Mouse (Mus musculus) cerebellum, postnatal 10 days (tissue): ENCODE data around the gene Tmem258.

Experiments
- DNase-seq, 2 experiments: peaks; one replicate each; pipeline ENCODE4 v3.0.0; 2021; ENCODE audit warnings: mixed read lengths in 2 of 2

The Tmem258 gene

DNA sequence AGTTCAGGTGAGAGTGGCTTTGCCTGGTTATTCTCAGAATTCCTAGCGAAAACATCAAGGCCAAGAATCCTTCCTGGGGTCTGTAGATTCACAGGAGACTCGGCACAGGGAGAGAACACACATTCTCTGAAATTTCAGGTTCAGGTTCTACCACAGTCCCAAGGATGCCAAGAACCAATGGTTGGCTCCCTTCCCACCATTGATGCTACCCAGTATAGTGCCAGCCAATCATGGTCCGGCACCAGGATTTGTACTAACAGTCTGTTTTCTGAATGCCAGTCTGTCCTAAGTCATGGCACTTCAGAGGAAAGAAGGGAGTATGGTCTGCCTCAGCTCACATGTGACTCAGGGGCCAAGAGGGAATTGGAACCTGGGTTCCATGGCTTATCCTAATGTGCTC is 17.9 kb upstream of the Tmem258 start:
- DNase-seq, result peak in 1 of 2 experiments; percentile 54

DNA sequence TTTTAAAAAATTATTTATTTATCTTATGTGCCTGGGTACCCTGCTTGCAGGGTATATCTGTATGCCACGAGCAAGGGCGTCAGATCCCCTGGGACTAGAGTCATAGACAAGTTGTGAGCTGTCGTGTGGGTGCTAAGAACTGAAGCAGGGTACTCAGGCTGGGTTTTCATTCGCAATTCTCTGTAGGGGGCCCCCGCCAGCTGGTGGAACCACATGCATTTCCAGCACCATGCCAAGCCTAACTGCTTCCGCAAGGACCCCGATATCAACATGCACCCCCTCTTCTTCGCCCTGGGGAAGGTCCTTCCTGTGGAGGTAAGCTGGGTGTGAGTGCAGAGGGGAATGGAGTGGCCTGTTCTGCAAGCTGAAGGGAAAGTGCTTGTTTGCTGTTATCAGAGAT is 17.2 kb upstream of the Tmem258 start:
- peak in 1 of 2 experiments; percentile 52 for DNase-seq

DNA sequence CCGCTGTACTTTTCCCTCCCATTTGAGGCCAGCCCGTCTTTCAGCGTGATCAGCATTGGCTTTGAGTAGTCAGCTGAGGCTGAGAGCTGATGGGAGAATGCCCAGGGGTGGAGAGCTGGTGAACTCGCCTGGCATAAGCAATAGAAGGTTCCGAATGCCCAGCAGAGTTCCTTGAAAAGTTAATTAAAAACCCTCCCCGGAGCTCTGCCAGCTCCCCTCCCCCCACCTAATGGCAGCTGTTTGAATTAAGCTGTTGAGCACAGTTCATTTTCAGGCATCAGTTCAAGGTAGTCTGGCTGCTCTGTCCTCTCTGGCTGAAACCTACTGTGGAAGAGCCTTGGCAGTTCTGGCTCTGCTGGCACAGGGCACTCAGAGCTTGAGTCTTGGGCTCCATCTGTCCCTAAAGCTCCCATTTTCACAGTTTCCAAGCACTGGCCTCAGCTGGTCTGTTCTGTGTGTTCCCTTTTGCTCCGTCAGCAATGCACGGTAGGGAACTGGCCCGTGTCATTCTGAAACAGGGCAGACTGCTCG is 15.5 kb upstream of the Tmem258 start:
- peak; percentile 94 to 95 for DNase-seq

DNA sequence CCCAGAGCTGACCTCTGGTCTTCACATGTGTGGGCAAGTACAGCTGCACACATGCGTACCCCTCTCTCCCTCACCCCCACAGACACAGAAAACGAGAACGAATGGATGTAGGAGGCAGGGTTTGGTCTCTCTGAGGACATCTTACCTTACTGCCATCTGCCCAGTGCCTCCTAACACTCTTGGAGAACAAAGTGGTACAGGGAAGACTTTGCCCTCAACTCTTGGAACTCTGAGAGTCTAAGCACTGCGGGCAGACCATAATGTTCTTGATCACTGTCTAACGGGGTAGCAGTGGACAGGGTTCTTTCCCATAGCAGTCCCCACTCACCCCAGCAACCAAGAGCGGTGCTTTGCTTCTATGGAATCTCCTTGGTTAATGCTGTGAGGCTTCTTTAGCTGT is 14.8 kb upstream of the Tmem258 start:
- no peak for DNase-seq

DNA sequence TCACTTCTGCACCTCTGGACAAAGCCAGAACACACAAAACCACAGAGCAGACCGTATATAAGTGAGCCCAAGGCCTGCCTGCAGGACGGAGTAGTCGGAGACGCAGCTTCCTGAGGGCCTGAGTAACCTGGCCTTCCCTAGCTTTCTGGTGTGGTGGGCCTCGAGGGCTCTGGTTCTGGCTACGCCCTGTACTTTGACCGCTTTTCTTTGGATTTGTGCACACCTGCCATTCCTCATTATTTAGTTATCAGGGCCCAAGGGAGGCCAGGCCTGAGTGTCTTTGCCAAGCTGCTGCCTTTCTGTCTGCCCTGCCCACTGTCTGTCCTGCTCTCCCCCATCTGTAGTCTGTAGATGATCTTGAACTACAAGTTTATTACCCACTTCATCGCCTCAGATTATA is 13.9 kb upstream of the Tmem258 start:
- DNase-seq, result no peak

DNA sequence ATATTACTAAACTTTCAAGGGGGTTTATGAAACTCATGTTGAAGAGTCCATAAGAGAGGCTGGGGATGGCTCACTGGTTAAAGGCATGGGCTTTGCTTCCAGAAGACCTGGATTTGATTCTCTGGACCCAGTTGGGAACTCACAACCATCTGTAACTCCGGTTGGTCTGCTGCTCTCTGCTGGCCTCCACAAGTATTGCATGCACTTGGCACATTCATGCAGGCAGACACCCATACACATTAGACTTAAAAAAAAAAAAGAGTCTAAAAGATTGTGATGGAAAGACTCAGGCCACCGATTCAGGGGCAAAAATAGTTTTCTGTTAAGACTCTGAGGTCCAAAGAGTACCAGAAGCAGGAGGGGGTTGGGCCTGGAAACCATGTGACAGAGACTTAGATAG is 13.0 kb upstream of the Tmem258 start:
- peak; percentile 88 to 90 for DNase-seq

DNA sequence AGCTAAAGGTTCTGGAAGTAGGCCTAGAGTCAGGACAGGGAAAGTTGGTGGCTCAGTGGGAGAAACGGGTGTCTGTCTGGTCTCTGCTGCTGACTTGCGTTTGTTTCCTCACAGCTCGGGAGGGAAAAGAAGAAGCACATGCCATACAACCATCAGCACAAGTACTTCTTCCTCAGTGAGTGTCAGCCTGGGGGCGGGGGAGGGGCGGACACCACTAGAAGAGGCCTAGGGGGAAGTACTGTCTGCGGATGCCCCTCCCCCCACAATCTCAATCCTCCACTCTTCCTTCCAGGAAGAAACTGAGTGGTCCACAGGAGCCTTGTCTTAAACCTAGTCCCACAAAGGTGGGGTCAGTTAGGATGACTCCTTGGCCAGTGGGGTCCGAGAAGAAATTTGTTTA is 12.5 kb upstream of the Tmem258 start:
- peak in 1 of 2 experiments; percentile 56 for DNase-seq

DNA sequence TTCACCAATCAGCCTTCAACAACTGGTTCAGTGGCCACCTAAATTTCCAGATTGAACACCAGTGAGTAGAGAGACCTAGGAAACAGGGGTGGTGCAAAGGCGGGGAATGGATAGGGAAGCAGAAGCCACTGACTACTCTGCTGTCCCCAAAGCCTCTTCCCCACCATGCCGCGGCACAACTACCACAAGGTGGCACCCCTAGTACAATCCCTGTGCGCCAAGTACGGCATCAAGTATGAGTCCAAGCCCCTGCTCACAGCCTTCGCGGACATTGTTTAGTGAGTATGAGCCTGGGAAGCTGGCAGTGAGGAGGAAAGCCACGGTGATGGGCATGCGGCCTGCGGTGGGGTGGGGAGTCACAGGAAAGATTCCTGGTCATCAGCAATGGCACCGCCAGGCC is 9.5 kb upstream of the Tmem258 start:
- no peak for DNase-seq

DNA sequence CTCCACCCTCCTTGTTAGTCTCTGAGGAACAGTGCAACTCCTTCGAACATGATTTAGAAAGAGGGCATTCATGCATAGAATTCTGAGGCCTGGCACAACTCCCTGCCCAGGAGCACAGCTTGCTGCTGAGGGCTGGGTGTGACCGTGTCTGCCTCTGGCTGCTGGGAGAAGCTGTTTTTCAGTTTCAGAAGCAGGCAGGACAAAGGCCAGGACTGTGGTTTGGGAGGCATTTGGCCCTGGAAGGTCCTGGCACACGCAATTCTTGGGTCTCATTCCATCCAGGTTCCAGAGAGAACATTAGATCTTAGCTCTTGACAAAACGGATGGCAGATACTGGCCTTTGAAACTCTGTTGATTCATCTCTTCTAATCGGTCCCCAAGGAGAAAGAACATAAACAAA is 8.6 kb upstream of the Tmem258 start:
- DNase-seq, result no peak

DNA sequence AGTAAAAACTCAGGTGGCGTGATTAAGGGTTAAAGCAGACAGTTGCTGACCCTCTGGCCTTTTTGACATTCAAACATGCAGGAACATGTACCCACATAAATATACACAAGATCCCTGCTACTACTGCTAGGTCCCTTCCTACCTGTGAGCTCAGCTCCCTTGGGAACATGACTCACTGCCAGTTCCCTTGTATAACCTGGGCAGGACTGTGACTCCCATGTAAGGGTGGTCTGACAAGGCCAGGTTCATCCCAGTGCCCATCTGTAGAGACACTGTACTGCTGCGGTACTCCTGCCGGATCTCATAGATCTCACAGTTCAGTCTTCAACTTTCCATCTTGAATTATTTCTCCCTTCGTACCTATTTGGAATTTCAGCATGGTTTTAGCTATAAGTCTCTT is 6.7 kb upstream of the Tmem258 start:
- DNase-seq, result no peak

DNA sequence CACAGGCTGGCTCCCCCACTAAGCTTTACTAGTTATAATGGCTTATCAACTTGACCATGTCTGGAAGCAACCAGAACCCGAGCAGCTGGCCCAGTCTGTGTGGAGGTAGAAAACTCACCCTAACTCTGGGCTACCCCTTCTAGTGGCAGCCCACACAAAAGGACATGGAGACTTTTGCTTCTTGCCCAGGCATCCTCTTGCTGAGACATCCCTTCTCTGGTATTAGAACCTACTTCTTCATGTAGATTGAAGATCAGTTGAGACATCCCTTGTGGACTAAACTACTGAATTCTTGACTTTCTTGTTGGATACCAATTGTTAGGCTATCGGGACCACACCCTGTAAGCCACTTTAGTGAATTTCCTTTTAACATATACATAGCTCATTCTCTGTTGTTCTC is 5.5 kb upstream of the Tmem258 start:
- no peak for DNase-seq

DNA sequence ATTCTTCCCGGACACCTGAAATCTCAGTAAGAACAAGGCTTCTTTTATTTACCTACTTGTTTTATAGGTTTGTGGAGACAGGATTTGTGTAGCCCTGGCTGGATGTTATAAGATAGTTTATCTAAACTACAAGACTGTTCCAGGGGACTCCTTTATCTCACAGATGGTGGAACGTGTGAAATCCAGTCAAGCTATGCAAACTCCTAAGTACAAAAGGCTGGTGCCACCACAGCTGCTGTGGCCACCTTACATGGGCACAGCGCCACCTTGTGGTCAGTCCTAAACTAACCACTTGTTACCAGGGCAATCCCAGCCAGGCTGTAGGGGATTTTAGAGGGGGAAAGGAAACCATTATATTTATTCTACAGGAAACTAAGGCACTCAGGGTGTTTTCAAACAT is 5.1 kb upstream of the Tmem258 start:
- peak; percentile 91 to 94 for DNase-seq

DNA sequence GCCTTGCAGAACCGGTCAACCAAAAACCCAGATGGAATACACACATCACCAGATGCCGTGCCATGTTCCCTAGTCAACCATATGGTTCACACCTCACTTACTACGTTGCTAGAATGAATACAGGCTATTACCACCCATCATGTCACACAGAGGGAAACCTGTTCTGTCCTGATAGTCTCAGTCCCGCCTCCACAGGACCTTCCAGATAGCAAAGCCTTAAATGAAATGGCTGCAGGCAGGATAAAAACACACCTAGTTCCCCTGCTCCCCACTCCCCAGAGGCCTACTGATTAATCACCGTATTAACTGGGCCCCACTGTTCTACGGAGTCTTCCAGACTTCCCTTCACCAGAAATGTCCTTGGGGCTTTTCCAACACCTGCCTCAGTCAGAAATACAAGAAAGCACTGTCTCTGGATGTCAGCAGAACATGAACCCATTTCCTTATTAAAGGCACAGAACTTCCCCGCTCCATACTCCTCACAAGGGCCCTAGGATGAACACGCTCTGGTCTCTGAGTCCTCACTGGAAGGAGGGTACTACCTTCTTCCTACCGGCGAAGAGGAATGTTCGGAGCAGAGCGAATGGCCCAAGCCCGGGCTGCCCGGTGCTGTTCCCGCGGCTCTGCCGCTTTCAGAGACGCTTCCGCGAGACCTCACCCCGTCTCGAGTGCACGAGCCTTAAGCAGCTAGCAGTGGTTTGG is 517 bp upstream of the Tmem258 start:
- no peak for DNase-seq

DNA sequence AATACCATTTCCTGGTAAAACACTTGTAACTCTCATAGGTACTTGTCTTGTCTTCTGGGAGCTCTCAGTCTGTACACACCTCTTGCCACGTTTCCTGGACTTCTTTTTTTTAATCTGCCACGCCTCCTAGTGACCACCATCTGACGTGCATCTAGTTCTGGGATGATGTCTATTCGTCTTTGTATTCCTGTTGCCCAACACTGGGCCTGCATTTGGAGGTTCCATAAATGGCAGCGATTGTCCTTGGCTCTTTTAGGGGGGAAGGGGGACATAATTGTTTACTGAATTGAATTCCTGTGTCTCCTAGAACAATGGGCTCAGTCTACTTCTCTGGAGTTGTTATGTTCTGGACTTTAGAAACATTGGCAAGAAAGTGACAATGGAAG is 795 bp downstream of the Tmem258 start:
- peak; percentile 52 to 62 for DNase-seq

DNA sequence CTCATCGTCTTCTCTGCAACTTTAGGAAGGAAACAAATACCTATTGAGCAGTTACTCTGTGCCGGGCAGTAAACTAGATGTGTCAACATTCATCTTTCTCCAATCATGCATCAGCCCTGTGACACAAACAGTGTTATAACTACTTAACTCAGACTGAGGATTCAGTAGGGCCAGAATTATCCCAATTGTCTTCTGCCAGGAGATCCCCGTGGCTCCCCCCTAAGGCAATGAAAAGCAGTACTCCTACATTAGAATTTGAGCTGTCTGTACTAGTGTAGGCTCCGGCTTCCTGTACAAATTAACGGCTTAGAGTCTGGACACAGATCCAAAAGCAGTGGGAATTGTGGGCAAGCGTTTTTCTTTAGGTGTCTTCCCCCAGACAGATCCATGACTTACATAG is 1.2 kb downstream of the Tmem258 start:
- no peak for DNase-seq

DNA sequence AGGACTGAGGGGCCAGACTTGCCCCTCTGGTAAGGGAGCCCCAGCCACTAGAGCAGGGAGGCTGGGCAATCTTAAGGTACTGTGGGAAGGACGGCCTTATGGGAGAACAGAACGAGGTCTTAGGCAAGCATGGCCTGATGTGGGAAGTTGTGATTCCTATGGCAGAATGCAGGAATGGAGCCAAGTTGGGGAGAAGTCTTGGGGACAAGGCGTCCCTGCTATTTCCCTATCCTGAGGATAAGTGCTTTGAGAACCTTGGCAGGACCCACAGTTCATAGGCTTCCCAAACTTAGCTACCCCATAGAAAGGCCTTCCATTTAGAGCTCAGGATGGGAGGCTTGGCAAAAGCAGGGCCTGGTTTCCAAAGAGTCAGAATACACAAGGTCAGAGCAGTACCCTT is 5.0 kb downstream of the Tmem258 start:
- DNase-seq, result no peak

DNA sequence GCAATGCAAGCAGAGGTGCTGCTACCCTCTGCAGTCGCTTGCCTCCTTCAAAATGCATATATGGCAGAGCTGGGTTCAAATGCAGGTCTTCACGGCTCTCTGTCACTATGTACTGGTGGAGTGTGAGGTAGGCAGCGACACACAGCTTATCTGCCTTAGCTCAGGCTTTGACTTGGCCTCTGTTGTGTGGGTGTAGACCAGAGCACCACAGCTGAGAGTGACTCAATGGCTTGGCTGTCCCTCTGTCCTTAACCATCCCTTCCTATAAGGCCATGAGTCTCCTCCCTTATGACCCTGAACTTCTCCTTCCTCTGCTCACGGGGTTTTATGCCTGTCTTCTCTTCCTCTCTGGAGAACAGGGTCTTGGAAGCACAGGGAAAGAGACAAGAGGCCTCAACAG is 7.1 kb downstream of the Tmem258 start:
- DNase-seq, result no peak

DNA sequence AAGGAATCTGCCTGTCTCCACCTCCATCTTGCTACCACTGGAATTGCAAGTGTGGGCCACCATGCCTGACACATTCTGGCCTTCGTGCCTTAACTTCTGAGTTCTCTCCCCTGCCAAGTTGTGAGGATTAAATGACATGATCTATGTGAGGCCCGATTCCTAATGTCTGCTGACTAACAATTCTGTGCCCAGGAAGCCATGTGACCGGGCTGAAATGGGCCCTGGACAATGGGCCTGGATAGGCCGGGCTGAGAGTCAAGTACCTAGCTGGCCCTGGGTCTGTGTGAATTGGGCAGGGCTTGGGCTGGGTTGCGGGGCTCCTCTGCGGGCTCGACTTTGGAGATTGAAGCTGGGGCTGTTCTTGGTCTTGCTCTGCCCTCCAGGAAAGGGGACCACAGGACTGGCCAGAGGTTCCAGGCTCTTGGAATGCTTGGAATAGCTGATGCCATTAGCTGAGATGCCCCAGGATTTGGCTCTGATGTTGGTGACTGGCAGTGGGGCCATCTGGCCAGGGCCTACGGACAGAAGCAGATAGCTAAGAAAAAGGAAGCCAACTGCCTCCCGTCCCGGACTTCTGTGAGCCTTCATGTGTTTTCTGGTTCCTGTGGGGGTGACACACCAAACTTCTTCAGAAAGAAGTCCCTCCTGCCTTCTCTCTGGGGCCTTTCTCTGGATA is 10.1 kb downstream of the Tmem258 start:
- peak; percentile 50 to 62 for DNase-seq

DNA sequence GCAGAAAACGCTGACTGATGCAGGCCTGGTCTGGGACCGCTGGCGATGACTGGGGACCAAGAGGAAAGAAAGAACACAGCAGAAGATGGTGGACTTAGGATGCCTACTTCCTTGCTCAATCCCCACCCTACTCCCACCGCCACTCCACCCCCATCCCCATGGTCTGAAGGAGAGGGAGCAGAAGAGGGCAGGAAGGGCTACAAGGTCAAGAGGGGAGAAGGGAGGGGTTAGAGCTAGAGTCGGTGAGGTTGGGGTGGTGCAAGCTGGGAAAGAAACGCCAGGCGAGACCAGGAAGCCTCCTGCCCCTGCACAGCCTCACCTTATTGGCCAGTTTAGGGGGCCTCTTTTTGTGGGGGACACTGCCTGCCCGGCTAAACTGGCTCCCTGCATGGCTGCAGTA is 12.3 kb downstream of the Tmem258 start:
- DNase-seq, result no peak

DNA sequence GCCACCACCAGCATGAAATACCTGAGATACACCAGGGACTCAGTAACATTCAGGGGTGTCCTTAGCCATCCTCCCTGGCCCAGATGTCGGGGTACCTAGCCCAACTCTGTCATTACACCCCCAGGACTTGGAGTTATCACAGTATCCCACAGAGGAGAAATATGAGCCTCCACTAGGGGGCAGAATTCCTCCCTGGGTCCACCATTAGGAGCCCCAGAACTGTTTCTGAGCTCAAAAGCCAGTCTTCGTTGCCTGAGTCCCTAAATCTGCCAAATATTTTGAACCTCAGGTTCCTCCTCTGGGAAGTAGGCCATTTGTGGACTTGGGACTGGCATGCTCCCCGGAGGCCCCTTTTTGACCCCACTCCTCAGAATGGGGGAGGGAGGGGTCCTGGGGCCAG is 15.3 kb downstream of the Tmem258 start:
- peak; percentile 66 to 76 for DNase-seq

DNA sequence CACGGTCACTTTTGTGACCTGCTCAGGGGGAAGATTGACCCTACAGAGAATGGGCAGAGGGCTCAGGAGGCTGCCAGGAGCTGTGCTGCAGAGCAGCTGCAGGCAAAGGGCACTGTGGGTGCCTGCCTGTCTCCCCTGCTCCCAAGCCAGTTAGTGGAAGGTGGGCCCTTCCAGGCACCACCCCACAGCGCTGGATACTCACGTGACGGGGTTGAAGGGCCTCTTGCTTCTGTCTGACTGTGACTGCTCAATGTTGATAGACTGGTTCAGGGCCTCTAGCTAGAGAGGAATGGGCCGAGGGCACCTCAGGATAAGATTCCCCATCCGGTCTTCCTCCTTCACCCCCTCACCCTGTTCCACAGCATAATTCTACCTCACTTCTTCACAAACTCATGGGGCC is 15.8 kb downstream of the Tmem258 start:
- DNase-seq, result no peak

DNA sequence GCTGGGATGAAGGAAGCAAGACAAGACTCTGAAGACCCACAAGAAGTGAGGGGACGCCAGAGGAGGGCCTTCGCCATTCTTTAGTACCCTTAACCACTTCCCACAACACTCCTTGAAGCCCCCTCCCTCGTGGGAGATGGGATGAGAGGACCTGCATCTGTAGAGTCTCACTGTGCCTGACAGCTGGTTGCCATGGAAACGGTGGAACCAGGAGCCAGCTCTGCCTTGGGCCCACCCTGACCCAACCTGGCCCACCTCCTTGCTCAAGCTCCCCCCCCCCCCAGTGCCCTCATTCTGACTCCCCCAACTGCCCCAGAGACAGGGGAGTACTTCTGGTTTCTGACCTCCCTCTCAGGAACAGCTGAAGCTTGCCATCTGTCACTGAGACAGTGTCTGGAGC is 17.8 kb downstream of the Tmem258 start:
- DNase-seq, result no peak

DNA sequence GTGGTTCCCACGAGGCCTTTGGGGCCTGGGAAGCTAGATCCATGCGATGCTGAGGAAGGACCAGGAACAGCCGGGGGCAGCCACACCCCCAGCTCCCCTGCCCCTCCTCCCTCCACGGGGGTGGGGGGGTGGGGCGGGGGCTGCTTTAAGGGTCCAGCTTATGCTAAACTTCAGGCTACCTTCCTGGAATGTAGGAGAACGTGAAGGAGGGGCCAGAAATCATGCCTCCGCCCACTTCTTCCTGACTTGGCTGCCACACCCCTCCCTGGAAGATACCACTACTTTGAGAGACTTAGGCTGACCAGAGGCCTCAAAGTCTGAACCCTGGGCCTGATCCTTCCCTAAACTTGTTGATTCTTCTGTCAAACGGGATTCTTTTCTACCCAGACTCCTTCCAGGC is 18.8 kb downstream of the Tmem258 start:
- no peak for DNase-seq

DNA sequence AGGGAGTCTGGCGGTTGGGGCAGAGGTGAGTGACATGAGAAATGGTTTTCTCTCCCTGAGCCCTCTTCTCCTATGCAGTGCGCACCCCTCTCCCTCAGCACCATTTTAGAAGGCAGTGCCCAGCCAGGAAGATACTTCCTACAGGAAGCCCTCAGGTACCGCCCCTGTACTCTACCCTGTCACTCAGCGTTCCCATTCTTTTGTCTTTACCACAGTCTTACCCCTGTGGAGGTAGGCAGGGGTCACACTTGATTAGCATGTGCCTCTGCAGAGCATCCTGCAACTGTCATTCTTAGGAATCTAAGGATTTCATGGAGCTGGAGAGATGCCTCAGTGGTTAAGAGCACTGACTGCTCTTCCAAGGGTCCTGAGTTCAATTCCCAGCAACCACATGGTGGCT is 19.7 kb downstream of the Tmem258 start:
- no peak for DNase-seq
